Mouse (Mus musculus) gastrocnemius, postnatal 25 days (tissue): Measurements from ENCODE around the gene C130032M10Rik. TPM values are rescaled to one million over a fixed set of nuclear protein-coding genes. Genes with fewer than 3 reads are reported as not detected.
A peak's percentile ranks its signal among the peaks of the same experiment; 100 is the strongest.

Experiments used
- DNase-seq: peaks from one replicate; pipeline ENCODE4 v3.0.0; 2022
- long read RNA-seq, 2 experiments: library from polyadenylated mRNA; stranded (forward); transcript quantifications; one replicate each; pipeline ENCODE4 v2.0.0; 2021
- total RNA-seq, 2 experiments: library from RNA; stranded (reverse); gene quantifications; 1 replicate in 1 of 2; 2 replicates in 1 of 2; pipeline ENCODE4 v1.2.3; 2021

C130032M10Rik gene
- total RNA-seq, result not detected
- long read RNA-seq, experiment 1, result 0 reads
- long read RNA-seq, experiment 2, result 0 reads

DNA sequence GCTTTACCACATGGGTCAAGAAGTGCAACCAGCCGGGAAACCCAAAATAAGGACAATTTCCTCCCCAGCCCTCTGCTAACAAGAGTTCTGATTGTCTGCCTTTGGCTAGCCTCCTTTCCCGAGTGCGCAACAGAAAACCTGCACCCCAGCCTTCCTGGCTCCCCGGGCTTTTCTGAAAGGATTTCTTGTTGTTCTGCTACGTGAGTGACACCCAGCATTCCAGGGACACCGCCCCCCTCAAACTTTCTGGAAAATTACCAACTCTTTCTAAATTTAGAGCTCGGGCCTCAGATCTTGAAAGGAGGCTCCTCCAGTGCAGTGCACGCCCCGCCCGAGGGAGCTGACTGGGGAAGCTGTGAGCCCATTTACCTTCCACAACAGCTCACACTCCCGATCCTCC lies at the start of gene C130032M10Rik:
TSS of gene C130032M10Rik (plus strand) at position 334 of the 400 bp plus-strand sequence.
- DNase-seq, result no peak

DNA sequence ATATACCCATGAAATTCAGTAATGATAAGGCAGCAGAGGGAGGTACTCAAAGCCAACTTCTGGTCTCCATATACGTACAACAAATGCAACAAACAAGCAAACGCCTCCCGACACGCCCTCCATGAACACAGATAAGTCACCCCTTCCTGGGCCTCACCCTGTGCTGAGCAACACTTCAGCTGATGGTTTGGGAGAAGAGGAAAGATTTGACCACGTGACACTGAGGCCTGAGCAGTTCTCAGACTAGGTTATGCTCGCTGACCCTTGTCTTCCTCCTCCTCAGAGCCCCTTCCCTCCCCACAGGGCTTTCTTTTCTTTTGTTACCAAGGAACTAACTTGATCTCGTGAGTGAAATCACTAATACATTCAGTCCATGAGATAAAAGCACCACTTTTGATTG lies 48.6 kb upstream of the C130032M10Rik start:
- no peak for DNase-seq

DNA sequence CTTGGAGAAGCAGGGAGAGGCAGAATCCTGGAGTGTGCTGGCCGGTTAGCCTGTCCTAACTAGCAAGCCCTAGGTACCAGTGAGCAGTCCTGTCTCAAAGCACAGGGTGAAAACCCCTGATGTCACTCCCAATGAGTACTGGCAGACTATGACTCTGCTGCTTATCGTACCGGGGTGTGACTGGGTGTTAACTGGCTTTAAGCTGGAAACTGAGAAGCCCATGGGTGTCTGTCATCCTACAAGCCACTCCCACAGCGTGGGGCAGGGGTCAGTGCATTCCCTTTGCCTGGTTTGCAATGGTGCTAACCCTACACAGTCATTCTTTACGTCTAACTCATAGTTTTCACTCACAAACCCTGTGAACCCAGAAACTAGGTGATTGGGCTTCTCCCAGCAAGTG lies 47.3 kb upstream of the C130032M10Rik start:
- no peak for DNase-seq

DNA sequence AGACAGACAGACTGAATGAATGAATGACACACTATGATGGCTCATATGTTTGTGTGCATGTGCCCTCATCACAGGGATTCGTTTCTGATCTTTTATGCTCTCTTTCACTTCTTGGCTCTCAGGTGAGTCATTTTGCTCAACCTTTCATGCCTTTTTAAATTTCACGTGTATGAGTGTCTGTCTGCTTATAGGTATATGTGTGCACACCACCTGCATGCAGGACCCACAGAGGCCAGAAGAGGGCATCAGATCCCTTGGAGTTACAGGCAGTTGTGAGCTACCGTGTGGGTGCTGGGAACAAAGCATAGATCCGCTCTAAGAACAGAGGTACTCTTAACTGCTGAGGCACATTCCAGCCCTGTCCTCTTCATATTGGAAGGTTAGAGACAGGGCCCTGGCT lies 46.8 kb upstream of the C130032M10Rik start:
- no peak for DNase-seq

DNA sequence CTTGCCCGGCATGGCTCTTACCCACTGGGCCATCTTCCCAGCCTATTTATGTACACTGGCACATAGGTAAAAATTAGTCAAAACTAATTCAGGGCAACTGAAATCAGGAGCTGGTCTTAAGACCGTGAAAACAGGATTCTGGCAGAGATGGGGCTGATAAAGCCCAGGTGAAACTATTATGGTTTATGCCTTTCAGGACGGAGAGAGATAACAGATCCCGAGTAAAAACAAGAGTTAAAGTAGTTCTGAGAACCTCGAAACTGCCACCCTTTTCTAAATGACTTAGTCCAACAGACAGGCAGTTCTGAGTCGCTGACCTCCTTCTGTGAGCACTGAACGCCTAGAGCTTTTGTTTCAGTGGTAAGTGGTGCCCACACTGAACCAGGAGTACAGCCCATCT lies 43.6 kb upstream of the C130032M10Rik start:
- no peak for DNase-seq

DNA sequence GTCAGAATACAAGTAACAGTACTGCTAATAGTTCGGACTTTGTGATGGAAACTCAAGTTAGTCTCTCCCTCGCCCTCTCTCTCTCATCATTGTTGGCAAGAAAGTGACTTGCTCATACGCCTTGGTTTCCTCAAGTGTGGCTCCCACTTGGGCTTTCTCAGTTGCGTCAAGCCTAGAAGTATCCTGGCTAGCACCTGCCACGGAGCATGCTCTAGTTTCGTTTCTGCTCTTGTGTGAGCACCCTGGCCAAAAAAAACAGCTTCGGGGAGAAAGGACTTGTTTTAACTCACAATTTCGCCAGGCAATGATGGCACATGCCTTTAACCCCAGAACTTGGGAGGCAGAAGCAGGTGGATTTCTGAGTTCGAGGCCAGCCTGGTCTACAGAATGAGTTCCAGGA lies 38.5 kb upstream of the C130032M10Rik start:
- DNase-seq, result no peak

DNA sequence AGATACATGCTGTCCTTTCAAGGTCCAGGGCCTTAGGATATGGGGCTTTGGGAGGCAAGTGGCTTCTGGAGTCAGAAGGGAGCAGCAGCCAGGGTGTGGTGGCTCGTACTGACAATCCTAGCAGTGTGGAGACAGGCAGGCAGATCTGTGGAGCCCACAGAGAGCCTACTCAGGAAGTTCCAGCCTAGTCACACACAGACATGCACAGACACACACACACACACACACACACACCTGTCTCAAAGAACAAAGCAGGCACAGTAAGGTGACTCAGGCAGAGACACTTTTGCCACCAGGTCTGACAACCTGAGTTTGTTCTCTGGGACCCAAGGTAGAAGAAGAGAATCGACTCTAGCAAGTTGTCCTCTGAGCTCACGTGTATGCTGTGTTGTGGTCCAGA lies 34.6 kb upstream of the C130032M10Rik start:
- no peak for DNase-seq

DNA sequence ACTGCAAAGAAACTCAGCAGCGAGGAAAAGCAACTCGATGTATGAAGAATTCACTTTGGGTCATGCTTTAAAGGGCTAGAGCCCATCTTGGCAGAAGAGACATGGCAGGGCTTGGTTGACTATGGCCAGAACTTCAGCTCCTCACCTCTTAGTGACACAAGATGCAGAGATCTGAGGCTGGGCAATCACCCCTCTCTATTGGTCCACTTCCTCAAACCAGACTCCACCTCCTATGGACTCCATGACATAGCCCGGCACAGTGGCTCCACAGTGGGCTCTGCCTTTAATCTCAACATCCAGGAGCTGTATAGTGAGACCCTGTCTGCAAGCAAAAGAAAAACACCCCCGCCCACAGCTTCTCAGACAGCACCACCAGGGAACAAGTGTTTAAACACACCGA lies 30.7 kb upstream of the C130032M10Rik start:
- no peak for DNase-seq

DNA sequence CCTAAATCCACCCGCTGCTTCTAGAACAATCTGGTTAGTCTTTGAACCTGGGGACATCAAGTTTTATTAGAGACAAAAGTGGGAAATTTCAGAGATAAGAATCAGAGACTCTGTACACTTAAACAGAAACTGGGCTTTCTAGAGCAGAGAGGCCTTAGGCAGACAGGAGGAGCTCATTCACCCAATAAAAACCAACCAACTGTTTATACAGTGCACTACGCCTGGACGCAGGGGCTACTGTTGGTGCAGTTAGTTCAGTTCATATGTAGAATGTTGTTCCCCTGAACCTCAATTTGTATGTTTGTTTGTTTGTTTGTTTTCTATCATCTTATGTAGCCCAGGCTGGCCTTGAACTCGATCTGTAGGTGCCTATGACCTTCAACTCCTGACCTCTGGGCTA lies 28.7 kb upstream of the C130032M10Rik start:
- no peak for DNase-seq

DNA sequence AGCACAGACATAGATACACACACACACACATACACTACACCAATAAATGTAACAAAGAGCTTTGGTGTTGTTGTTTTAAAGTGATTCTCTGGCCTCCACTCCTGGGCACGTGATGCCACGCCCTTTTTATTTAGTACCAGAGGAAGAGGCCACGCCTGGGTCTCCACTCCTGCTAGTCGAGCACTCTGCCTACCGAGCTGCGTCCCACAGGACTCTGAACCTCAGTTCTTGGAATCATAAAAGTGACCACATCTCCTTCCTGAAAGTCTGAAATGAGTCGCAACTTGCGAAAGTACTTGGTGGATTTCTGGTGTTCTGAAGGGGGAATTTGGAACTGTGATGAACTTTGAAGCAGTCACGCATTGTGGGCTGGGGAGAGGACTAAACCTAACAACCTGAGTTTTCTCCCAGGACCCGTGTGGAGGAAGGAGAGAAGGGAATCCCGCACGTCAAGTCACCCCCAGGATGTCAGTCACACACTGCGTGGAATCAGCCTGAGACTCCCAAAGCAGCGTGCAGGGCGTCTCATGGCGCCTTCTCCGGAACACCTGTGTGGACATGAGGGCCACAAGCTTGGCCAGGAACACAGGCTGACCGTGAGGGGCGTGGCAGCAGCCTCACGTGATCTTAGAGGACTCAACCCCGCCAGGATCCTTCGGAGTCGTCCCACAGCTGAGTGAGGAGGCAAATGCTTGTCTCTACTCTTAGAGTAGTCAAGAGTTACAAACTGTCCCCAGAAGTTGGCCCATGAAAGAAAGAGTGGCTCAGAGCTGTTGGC lies 27.8 kb upstream of the C130032M10Rik start:
- DNase-seq, result no peak

DNA sequence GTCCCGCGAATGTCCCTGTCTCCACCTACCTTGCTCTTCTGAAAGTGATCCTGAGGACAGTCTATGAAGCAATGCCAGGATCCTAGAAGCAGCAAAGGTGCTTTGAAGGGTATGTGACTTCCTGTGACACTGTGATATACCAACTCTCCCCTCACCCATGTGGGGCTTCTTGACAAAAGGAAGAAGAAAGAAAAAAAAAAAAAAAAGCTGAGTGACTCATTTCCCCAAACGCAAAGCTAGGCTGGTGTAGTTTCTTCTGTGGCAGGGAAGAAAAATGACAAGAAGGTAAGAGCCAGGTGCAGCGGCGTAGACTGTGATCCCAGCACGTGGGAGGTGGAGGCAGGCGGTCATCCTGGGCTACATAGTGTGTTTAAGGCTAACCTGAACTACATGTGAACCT lies 19.0 kb upstream of the C130032M10Rik start:
- DNase-seq, result no peak

DNA sequence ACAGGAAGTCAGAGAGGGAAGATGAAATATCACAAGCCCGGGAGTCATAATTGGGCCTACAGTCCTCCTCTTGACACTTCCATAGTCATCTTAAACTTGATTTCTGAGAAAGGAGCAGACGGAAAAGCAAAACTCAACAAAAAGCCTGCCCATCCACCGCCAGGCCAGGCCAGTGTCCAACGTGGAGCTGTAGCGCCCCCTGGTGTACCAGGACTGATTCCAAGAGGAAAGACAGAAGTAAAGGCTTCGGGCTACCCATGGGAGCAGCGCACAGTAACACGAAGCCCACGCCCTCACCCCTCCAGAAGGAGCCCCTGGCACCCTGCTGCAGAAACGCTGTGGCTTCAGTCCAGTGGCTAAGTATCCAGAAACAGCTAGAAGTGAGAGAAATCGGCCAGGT lies 17.3 kb upstream of the C130032M10Rik start:
- DNase-seq, result peak; percentile 51

DNA sequence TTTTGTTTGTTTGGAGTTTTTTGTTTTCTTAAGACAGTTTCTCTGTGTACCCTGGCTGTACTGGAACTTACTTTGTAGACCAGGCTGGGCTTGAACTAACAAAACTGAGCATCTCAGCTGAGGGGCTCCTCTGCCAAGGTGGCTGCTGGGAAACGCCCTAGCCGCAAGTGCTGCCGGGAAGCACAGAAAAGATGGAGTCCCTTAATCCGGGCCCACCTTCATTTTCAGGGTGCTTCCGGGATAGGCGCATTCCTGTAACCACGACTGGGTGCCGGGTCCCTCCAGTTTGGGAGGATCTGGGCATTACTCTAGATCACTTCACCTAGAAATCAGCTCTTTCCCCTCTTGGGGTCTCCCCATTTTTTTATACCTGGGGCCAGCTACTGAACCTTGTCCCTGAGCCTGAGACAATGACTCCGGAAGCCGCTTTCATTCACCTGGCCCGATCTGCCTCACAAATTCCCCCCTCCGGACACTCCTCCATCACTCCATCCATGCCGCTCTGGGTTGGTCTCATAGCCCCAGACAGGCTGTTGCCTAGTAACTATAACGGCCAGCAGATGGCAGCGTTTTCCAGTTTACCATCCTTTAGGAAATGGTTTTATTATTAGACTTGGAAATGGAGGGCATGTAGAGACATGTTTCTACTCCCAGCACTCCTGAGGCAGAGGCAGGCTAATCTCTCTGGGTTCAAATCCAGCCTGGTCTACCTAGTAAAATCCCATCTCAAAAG lies 15.5 kb upstream of the C130032M10Rik start:
- DNase-seq, result peak; percentile 24

DNA sequence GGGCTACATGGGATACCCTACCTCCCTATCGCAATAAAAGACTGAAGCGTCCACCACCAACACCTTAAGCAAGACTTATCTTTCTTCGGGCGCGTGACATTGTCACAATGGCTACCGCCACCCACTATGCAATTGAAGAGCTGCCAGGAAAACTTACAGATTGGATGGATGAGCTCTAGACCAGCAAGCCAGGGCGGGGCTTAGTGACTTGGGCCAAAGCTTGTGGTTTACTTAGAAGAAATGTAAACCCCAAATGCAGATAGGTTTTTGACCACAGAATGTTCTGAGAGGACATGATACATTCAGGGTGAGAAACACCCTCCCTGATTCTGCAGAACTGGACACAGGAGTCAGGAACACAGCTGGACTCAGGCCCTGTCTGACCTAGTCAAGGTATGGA lies 14.4 kb upstream of the C130032M10Rik start:
- no peak for DNase-seq

DNA sequence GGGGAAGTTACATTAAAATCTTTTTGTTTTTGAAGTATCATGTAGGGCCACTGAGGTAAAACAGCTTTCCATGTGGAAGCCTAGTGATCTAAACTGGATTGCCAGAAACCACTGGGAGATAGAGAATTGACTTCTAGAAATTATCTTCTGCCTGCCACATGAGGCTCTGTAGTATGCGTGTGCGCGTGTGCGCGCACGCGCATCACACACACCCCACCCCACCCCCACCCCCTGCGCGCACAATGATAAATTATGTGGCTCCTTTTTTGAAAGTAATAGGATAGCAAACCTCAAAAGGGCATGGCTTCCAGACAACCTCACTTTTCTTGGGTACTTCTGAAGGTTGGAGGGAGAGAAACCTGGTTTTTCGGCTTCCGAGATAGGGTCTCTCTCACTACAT lies 13.6 kb upstream of the C130032M10Rik start:
- DNase-seq, result no peak

DNA sequence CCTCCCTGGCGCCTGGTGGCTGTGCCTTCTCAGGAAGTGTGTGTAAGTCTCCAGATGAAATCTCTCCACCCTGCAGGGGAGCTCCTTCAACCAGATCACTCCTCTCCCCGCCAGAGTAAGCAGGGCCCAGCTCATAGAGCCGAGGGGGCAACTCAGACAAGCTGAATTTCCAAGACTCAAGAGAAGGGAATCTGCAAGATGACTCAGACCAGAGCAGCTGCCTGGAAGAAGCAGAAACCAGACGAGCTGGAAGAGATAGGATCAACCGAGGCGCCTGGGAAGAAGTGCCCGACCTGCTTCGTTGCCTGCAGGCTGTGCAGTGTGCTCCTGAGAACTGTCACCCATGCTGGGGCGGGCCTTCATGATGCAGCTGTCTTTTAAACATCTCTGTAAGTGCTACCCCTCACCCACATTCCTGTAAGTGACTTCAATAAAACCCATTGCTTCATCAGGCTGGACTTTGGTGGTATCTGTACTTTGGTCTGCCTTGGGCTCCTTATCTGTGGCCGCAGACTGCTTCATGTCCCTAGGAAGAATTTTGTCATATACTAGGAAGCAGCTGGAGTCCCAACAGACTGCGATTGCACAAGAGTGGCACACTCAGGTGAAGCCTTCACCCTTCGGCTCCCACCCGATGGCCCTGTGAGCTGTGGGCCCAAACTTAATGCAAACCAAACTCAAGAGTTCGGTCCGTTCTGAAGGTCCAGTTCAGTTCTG lies 12.6 kb upstream of the C130032M10Rik start:
- DNase-seq, result no peak

DNA sequence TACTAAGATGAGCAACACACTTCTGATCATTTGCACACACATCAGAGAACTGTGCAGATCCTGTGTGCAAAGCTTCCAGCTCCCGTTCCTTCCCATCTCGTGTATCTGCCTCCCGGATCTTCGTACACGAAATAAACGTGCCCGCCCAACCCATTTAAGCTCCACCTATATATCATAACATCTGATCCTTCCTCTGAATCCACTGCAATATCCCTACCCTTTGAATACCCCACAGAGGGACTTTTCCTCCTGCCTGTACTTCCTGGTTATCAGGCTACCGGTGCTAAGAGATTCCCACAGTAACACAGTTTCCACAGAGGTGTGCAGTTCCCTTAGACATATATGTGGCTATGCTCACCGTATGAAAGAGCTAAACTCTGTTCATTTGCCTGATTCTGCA lies 10.7 kb upstream of the C130032M10Rik start, which contains the start of gene Ccr4:
TSS of gene Ccr4 (minus strand) at position 101 of the 400 bp plus-strand sequence.
- DNase-seq, result no peak

DNA sequence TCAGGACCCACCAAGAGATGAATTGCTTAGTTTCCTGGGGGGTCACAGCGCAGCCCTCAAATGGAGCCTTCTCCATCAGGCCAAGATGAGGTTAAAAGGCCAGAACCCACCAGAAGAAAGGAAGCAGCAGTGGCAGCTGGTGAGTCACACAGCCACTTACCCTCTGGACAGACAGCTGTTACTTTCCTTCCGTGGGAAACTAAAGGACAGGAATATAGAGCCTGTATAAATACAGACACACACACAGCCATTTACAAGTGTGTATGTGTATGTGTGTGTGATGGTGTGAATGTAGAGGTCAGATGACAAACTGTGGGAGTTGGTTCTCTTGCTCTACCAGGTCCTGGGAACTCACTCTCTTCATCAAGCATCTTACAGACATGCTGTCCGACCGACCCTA lies 8.9 kb upstream of the C130032M10Rik start:
- DNase-seq, result no peak

DNA sequence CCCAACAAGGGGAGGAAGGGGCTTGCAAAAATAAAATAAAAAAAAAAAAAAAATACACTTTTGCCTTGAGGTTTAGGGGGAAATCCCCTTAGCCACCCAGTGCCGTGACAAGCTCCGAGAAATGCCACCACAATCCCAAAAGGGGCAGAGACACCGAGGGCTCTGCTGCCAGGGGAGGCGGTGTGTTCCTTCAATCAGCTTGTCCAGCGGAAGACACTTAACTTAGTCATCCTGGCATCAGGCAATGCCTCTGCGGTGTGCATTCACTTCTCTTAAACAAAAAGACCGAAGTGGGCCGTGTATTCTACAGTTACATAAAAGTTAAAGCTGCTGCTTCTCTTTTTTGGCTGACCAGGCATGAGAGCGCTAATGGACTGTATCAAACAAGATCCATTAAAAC lies 8.1 kb upstream of the C130032M10Rik start:
- DNase-seq, result no peak

DNA sequence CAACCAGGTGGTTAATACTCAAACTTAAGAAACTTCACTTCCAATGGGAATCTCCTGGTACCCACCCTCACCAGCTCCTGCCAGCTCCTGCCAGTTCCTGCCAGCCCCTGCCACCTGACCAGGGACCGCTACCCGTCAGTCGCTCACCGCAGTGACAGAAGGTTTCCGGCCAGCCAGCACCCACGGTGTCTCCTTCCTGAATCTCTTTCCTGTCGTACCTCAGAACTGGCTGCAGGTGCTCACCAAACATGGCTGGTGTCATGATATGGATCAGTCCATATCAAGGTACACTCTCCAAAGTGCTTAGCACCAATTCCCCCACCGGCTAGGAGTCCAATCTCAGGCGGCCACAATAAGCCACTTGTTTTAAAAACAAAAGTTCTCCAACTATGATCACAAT lies 5.7 kb upstream of the C130032M10Rik start:
- DNase-seq, result no peak

DNA sequence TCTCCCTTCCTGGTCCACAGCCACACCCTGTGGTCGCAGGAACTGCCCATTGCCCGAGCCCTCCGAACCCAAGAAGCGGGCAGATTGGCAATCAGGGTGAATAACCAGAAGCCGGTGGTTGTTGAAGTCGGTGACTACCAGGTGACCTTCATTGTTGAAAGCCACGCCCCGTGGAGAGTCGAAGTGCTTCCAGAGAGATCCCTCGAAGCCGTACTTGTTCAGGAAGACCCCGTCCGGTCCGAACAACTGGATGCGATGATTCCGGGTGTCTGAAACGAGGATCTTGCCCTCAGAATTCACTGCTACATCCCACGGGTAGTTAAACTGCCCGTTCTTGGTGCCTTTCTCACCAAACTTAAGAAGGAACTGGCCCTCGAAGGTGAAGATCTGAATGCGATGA lies 2.7 kb upstream of the C130032M10Rik start:
- DNase-seq, result no peak

DNA sequence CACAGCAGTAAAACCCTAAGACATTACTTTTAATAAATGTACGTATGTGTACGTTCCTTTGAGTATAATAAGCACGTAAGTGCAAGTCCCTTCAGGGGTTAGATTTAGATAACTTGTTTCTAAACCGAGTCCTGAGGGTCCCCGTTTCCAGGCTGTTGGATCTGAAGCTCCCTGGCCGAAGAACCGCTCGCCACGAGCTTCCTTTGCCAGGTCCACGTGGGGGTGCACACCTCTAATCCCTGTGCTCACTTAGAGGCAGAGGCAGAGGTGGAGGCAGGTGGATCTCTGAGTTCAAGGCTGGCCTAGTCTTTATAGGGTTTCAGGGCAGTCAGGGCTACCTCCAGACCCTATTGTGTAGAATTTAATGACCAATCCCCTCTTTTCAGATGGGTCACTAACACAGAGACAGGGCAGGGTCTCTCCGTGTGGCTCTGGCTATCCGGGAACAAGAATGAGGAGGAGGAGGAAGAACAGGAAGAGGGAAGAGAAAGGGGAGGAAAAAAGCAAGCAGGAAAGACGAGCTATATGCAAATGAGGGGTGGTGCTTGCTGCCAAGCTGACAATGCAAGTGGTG lies 2.5 kb downstream of the C130032M10Rik start:
- DNase-seq, result no peak
